Mouse (Mus musculus): ENCODE results near the gene Nbeal2. TPM values are rescaled to one million over a fixed set of nuclear protein-coding genes. Genes with fewer than 3 reads are reported as not detected.

Gene Nbeal2
- polyA plus RNA-seq, 1 experiment from 2014 or later = 5.0 TPM

- Histone ChIP-seq H3K27ac (ENCODE audit: low read length) (no peak overlapping the region), H3K4me3 (ENCODE audit: low read length) (no peak overlapping the region), H3K4me2 (replicated peaks; ENCODE audit: low read depth, low read length) (no peak overlapping the region), H3K4me1 (ENCODE audit: insufficient read depth, low read length) (peaks cover 21% of the 10 kb centered on the region), H3K36me3 (ENCODE audit: insufficient read depth, low read length) (peaks cover 37% of the 10 kb centered on the region), H3K27me3 (ENCODE audit: insufficient read depth, low read length) (no peaks in the 10 kb centered on the region), H3K9me3 (ENCODE audit: low read length) (no peaks in the 10 kb centered on the region), H3K9ac (replicated peaks; ENCODE audit: low read length) (no peak overlapping the region; the same call in 1 of the 2 replicates)
- WGBS = 80% methylated on average over 12 of the region's 12 CpGs
- ATAC-seq (ENCODE audit: low FRiP score, low TSS enrichment) = no peak
Measured at GRCm38 (mm10) chr9:110622621-110623219, 31.2 kb downstream of the Nbeal2 start.

GRCm38 (mm10) chr9:110620685-110621084, 33.3 kb downstream of the Nbeal2 start:
- WGBS = 97% methylated on average over 7 of the region's 7 CpGs
- H3K36me3 ChIP-seq (ENCODE audit: insufficient read depth, low read length) = peaks cover 44% of the 10 kb centered on the region

GRCm38 (mm10) chr9:110620180-110620579, 33.8 kb downstream of the Nbeal2 start:
- no peak overlapping the region for H3K4me3 ChIP-seq (ENCODE audit: low read length)
- no peak for ATAC-seq (ENCODE audit: low FRiP score, low TSS enrichment)
- WGBS = 91% methylated on average over 7 of the region's 7 CpGs
- H3K9me3 ChIP-seq (ENCODE audit: low read length) = no peaks in the 10 kb centered on the region
- H3K4me2 ChIP-seq (replicated peaks; ENCODE audit: low read depth, low read length) = no peak overlapping the region
- no peak overlapping the region for H3K9ac ChIP-seq (replicated peaks; ENCODE audit: low read length)
- peaks cover 49% of the 10 kb centered on the region for H3K36me3 ChIP-seq (ENCODE audit: insufficient read depth, low read length)
- H3K27me3 ChIP-seq (ENCODE audit: insufficient read depth, low read length) = no peaks in the 10 kb centered on the region
- H3K4me1 ChIP-seq (ENCODE audit: insufficient read depth, low read length) = peaks cover 16% of the 10 kb centered on the region
- no peak overlapping the region for H3K27ac ChIP-seq (ENCODE audit: low read length)

More at GRCm38 (mm10) chr9:110620685-110621084, 33.3 kb downstream of the Nbeal2 start:
- no peak for ATAC-seq (ENCODE audit: low FRiP score, low TSS enrichment)
- Histone ChIP-seq H3K27me3 (ENCODE audit: insufficient read depth, low read length) (no peaks in the 10 kb centered on the region), H3K4me2 (replicated peaks; ENCODE audit: low read depth, low read length) (no peak overlapping the region), H3K4me1 (ENCODE audit: insufficient read depth, low read length) (peaks cover 21% of the 10 kb centered on the region), H3K4me3 (ENCODE audit: low read length) (no peak overlapping the region), H3K9ac (replicated peaks; ENCODE audit: low read length) (no peak overlapping the region), H3K27ac (ENCODE audit: low read length) (no peak overlapping the region), H3K9me3 (ENCODE audit: low read length) (no peaks in the 10 kb centered on the region)

- no peak for ATAC-seq (ENCODE audit: low FRiP score, low TSS enrichment)
- Histone ChIP-seq H3K4me2 (replicated peaks; ENCODE audit: low read depth, low read length) (no peak overlapping the region), H3K36me3 (ENCODE audit: insufficient read depth, low read length) (peaks cover 62% of the 10 kb centered on the region), H3K4me3 (ENCODE audit: low read length) (no peak overlapping the region), H3K4me1 (ENCODE audit: insufficient read depth, low read length) (no peaks in the 10 kb centered on the region), H3K9ac (replicated peaks; ENCODE audit: low read length) (no peak overlapping the region), H3K9me3 (ENCODE audit: low read length) (no peaks in the 10 kb centered on the region), H3K27me3 (ENCODE audit: insufficient read depth, low read length) (no peaks in the 10 kb centered on the region), H3K27ac (ENCODE audit: low read length) (no peak overlapping the region)
- 76% methylated on average over 3 of the region's 3 CpGs for WGBS
Measured at GRCm38 (mm10) chr9:110617081-110617480, 36.9 kb downstream of the Nbeal2 start.

- Histone ChIP-seq H3K27me3 (ENCODE audit: insufficient read depth, low read length) (no peaks in the 10 kb centered on the region), H3K36me3 (ENCODE audit: insufficient read depth, low read length) (peaks cover 31% of the 10 kb centered on the region), H3K4me2 (replicated peaks; ENCODE audit: low read depth, low read length) (no peak overlapping the region), H3K4me1 (ENCODE audit: insufficient read depth, low read length) (no peaks in the 10 kb centered on the region), H3K9ac (replicated peaks; ENCODE audit: low read length) (no peak overlapping the region), H3K27ac (ENCODE audit: low read length) (no peak overlapping the region), H3K9me3 (ENCODE audit: low read length) (no peaks in the 10 kb centered on the region), H3K4me3 (ENCODE audit: low read length) (no peak overlapping the region)
- WGBS = 86% methylated on average over 3 of the region's 3 CpGs
- ATAC-seq (ENCODE audit: low FRiP score, low TSS enrichment) = no peak
Measured at GRCm38 (mm10) chr9:110611471-110611870, 42.5 kb downstream of the Nbeal2 start.

- Histone ChIP-seq H3K4me2 (replicated peaks; ENCODE audit: low read depth, low read length) (no peak overlapping the region), H3K36me3 (ENCODE audit: insufficient read depth, low read length) (peaks cover 15% of the 10 kb centered on the region; the same call in 1 of the 2 replicates), H3K9ac (replicated peaks; ENCODE audit: low read length) (no peak overlapping the region), H3K4me1 (ENCODE audit: insufficient read depth, low read length) (no peaks in the 10 kb centered on the region), H3K27ac (ENCODE audit: low read length) (no peak overlapping the region), H3K4me3 (ENCODE audit: low read length) (no peak overlapping the region), H3K9me3 (ENCODE audit: low read length) (no peaks in the 10 kb centered on the region), H3K27me3 (ENCODE audit: insufficient read depth, low read length) (no peaks in the 10 kb centered on the region)
- no peak for ATAC-seq (ENCODE audit: low FRiP score, low TSS enrichment)
- WGBS = 60% methylated on average over 1 of the region's 1 CpGs
Measured at GRCm38 (mm10) chr9:110583521-110583920, 70.4 kb downstream of the Nbeal2 start.

- no peak overlapping the region for H3K4me3 ChIP-seq (ENCODE audit: low read length)
- no peak for ATAC-seq (ENCODE audit: low FRiP score, low TSS enrichment)
- H3K9ac ChIP-seq (replicated peaks; ENCODE audit: low read length) = no peak overlapping the region
- H3K4me2 ChIP-seq (replicated peaks; ENCODE audit: low read depth, low read length) = no peak overlapping the region
- no peaks in the 10 kb centered on the region for H3K4me1 ChIP-seq (ENCODE audit: insufficient read depth, low read length)
- H3K27ac ChIP-seq (ENCODE audit: low read length) = no peak overlapping the region
- WGBS = 89% methylated on average over 2 of the region's 2 CpGs
- H3K36me3 ChIP-seq (ENCODE audit: insufficient read depth, low read length) = peaks cover 18% of the 10 kb centered on the region
- H3K9me3 ChIP-seq (ENCODE audit: low read length) = no peaks in the 10 kb centered on the region
- H3K27me3 ChIP-seq (ENCODE audit: insufficient read depth, low read length) = no peaks in the 10 kb centered on the region
Measured at GRCm38 (mm10) chr9:110582161-110582560, 71.8 kb downstream of the Nbeal2 start.

Small RNA genes lying within 50 kb of the gene (microRNA-seq; reads per million reads assigned to microRNA genes)
- gene Mir8107 = not detected

Other genes starting within 250 kb of the Nbeal2 start
- gene Ptpn23, start 245.9 kb downstream of the Nbeal2 start, polyA plus RNA-seq (2015; fragmentation: Nextera tagmentation; extraction: Ambion mirVana) = 15.8 and 20.7 TPM in 2 replicates
- 3.4 and 4.8 TPM in 2 replicates for gene Ngp, start 234.4 kb downstream of the Nbeal2 start, polyA plus RNA-seq (2015; fragmentation: Nextera tagmentation; extraction: Ambion mirVana)
- gene Klhl18, start 177.5 kb downstream of the Nbeal2 start, polyA plus RNA-seq (2015; fragmentation: Nextera tagmentation; extraction: Ambion mirVana) = 9.3 and 11.6 TPM in 2 replicates
- gene Kif9, start 177.2 kb downstream of the Nbeal2 start, polyA plus RNA-seq (2015; fragmentation: Nextera tagmentation; extraction: Ambion mirVana) = 1.4 and 1.7 TPM in 2 replicates
- gene Setd2, start 121.6 kb downstream of the Nbeal2 start, polyA plus RNA-seq (2015; fragmentation: Nextera tagmentation; extraction: Ambion mirVana) = 30.6 and 35.8 TPM in 2 replicates
- gene Nradd, start 29.7 kb downstream of the Nbeal2 start, polyA plus RNA-seq (2015; fragmentation: Nextera tagmentation; extraction: Ambion mirVana) = 60.0 and 61.4 TPM in 2 replicates
- 154 and 155 TPM in 2 replicates for gene Ccdc12, start 2.3 kb upstream of the Nbeal2 start, polyA plus RNA-seq (2015; fragmentation: Nextera tagmentation; extraction: Ambion mirVana)
- gene Myl3, start 87.7 kb upstream of the Nbeal2 start, polyA plus RNA-seq (2015; fragmentation: Nextera tagmentation; extraction: Ambion mirVana) = 1.5 and 3.6 TPM in 2 replicates
- gene Pth1r, start 93.0 kb upstream of the Nbeal2 start, polyA plus RNA-seq (2015; fragmentation: Nextera tagmentation; extraction: Ambion mirVana) = 98.8 and 108 TPM in 2 replicates
- not detected in 2 replicates for gene Prss42, start 144.0 kb upstream of the Nbeal2 start, polyA plus RNA-seq (2015; fragmentation: Nextera tagmentation; extraction: Ambion mirVana)
- not detected in 2 replicates for gene Prss44, start 159.8 kb upstream of the Nbeal2 start, polyA plus RNA-seq (2015; fragmentation: Nextera tagmentation; extraction: Ambion mirVana)
- gene Prss43, start 172.5 kb upstream of the Nbeal2 start, polyA plus RNA-seq (2015; fragmentation: Nextera tagmentation; extraction: Ambion mirVana) = not detected in 2 replicates
- not detected in 2 replicates for gene Prss45, start 180.4 kb upstream of the Nbeal2 start, polyA plus RNA-seq (2015; fragmentation: Nextera tagmentation; extraction: Ambion mirVana)
- not detected in 2 replicates for gene Prss46, start 190.3 kb upstream of the Nbeal2 start, polyA plus RNA-seq (2015; fragmentation: Nextera tagmentation; extraction: Ambion mirVana)
- gene Prss50, start 203.8 kb upstream of the Nbeal2 start, polyA plus RNA-seq (2015; fragmentation: Nextera tagmentation; extraction: Ambion mirVana) = 0.48 and 0.94 TPM in 2 replicates
- 5.8 and 6.1 TPM in 2 replicates for gene Als2cl, start 225.7 kb upstream of the Nbeal2 start, polyA plus RNA-seq (2015; fragmentation: Nextera tagmentation; extraction: Ambion mirVana)
- gene Tmie, start 226.0 kb upstream of the Nbeal2 start, polyA plus RNA-seq (2015; fragmentation: Nextera tagmentation; extraction: Ambion mirVana) = 1.9 and 2.1 TPM in 2 replicates

Measured in kidney, embryonic 16.5 days (tissue).